Mouse (Mus musculus) embryonic facial prominence, embryonic 12.5 days (tissue): ENCODE results near the gene Lef1. TPM values are rescaled to one million over a fixed set of nuclear protein-coding genes. Genes with fewer than 3 reads are reported as not detected.

Experiments used
- ATAC-seq: fragments of 200-750 bp; cut with Nextera tagmentation; 2 replicates; pipeline ENCODE4 v1.8.0; 2017; ENCODE audit not compliant: insufficient number of reproducible peaks, insufficient read depth, low FRiP score, low TSS enrichment
- H3K27ac ChIP-seq: fragments of 300-500 bp; sonication (generic); 2 replicates; pipeline ENCODE4 v1.5.1; 2016; ENCODE audit warnings: mild to moderate bottlenecking
- H3K27me3 ChIP-seq: fragments of 300-500 bp; sonication (generic); 2 replicates; pipeline ENCODE4 v1.6.1; 2016; ENCODE audit warnings: mild to moderate bottlenecking, moderate library complexity
- H3K36me3 ChIP-seq: fragments of 300-500 bp; sonication (generic); 2 replicates; pipeline ENCODE4 v1.6.1; 2016; ENCODE audit warnings: mild to moderate bottlenecking
- H3K4me1 ChIP-seq: fragments of 300-500 bp; sonication (generic); 2 replicates; pipeline ENCODE4 v1.6.1; 2016
- H3K4me2 ChIP-seq: fragments of 300-500 bp; sonication (generic); replicated peaks from 2 replicates; pipeline ENCODE4 v1.6.1; 2016; ENCODE audit warnings: mild to moderate bottlenecking, moderate library complexity
- H3K4me3 ChIP-seq: fragments of 300-500 bp; sonication (generic); 2 replicates; pipeline ENCODE4 v1.5.1; 2016; ENCODE audit warnings: mild to moderate bottlenecking
- H3K9ac ChIP-seq: fragments of 300-500 bp; sonication (generic); 2 replicates; pipeline ENCODE4 v1.6.1; 2016; ENCODE audit warnings: mild to moderate bottlenecking, moderate library complexity
- H3K9me3 ChIP-seq: fragments of 300-500 bp; sonication (generic); 2 replicates; pipeline ENCODE4 v1.6.1; 2016; ENCODE audit warnings: mild to moderate bottlenecking, moderate library complexity
- WGBS: fragments of 180-500 bp; shearing (Covaris S2); methylation state at CpG from one replicate; pipeline ENCODE4 v1.1.7; 2016; 5-methylcytosine and 5-hydroxymethylcytosine counted together
- polyA plus RNA-seq: library from polyadenylated mRNA; unstranded; fragments of >200 nt; fragmentation: Nextera tagmentation; extraction: Ambion mirVana; gene quantifications from 2 replicates; pipeline ENCODE4 v1.2.1, GENCODE M21; 2016

Lef1 gene
- polyA plus RNA-seq, 1 experiment from 2014 or later = 107 TPM

GRCm38 (mm10) chr3:131237785-131238633, 127.7 kb downstream of the Lef1 start:
- no peaks in the 10 kb centered on the region for H3K9me3 ChIP-seq
- H3K4me2 ChIP-seq = no peak overlapping the region
- WGBS = 62% methylated on average over 19 of the region's 19 CpGs
- H3K4me1 ChIP-seq = peaks cover 5% of the 10 kb centered on the region; the same call in 1 of the 2 replicates
- H3K4me3 ChIP-seq = no peak overlapping the region
- H3K27ac ChIP-seq = no peak overlapping the region
- no peaks in the 10 kb centered on the region for H3K27me3 ChIP-seq
- peaks cover 22% of the 10 kb centered on the region for H3K36me3 ChIP-seq
- ATAC-seq = peak; percentile 67; the same call in 1 of the 2 replicates
- no peak overlapping the region for H3K9ac ChIP-seq

DNA sequence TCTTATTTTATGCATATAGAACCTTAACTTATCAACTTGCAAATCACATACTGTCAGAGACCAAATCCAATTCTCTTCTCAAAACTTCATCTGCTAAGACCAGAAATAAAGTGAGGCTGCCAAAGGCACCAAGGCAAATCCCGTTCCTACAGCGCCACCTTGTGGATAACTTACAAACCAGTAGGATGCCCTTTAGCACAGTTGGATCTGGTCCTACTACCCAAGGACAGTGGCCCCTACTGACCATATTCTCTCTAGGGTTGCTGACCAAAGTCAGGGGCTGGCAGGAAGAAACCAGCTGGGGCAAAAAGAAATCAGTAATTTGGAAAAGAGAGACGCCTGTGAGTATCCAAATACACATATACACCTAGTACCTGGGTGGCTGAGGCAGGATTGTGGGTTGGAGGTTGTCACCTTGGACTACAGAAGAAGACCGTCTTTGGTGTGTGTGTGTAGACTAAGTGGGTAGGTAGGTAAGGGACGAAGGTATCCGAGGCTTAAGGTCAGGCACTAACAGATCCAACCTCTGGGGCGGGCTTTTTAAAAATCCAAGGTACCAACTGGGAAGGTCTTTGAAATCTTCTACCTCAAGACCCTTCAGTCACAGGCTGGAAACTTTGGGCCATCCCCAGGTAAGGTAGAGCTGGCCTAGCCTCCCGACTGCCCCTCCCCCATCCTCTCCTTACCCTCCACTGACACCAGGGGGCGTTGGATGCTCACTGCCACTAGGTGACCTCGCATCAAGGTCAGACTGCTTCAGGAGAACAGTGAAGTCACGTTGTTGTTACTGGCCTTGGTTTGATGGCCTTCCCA, 135.7 kb downstream of the Lef1 start:
- no peak overlapping the region for H3K4me2 ChIP-seq
- 58% methylated on average over 11 of the region's 11 CpGs for WGBS
- no peak for ATAC-seq
- H3K9me3 ChIP-seq = no peaks in the 10 kb centered on the region
- no peak overlapping the region for H3K27ac ChIP-seq
- H3K27me3 ChIP-seq = no peaks in the 10 kb centered on the region
- peaks cover 40% of the 10 kb centered on the region for H3K36me3 ChIP-seq
- H3K4me1 ChIP-seq = 0 out of 2 replicates have a peak, but pooled peaks cover 3% of the 10 kb centered on the region
- H3K9ac ChIP-seq = no peak overlapping the region
- H3K4me3 ChIP-seq = no peak overlapping the region

DNA sequence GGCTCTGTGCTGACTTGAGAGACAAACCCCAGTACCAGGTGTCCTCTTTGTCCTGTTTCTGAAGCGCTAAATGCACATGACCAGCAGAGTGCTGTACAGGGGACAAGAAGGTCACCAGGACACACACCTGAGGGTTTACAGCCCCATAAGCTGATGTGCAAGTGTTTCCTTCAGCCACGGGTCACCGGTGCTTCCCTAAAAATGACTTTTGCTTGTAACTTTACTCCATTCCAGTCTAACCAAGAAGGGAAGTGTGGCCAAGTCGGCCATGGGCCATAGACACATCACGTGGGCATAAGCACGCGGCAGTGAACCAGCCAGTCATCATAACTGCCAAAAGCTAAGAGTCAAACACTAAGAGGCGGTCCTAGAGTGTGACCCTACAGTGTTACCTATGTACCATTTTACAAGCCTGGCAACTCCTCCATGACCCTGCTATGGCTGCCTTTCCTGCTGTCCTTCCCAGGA, 136.3 kb downstream of the Lef1 start:
- no peak for ATAC-seq
- H3K36me3 ChIP-seq = peaks cover 35% of the 10 kb centered on the region
- WGBS = 92% methylated on average over 8 of the region's 8 CpGs
- no peak overlapping the region for H3K9ac ChIP-seq
- H3K27ac ChIP-seq = no peak overlapping the region
- no peak overlapping the region for H3K4me3 ChIP-seq
- H3K9me3 ChIP-seq = no peaks in the 10 kb centered on the region
- H3K4me2 ChIP-seq = no peak overlapping the region
- H3K27me3 ChIP-seq = no peaks in the 10 kb centered on the region
- 0 out of 2 replicates have a peak, but pooled peaks cover 3% of the 10 kb centered on the region for H3K4me1 ChIP-seq

DNA sequence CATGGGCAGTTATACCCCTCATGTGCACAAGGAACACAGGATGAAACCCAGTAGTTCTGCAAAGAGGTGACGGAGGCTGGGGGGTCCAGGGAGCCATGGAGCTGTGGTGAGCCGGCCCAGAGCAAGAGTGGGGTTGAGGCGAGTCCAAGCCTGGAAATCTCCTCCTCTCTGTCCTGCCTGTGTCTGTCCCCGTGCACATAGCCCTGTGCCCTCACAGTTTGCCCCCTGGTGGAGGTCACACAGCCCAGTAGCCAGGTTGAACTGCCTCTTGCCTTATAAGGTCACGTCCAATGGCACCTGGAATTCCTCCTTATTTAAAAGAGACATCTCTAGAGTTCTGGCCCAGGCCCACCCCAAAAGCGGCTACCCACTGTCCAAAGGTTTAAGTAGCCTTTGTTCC, 137.2 kb downstream of the Lef1 start:
- H3K9me3 ChIP-seq = no peaks in the 10 kb centered on the region
- no peak overlapping the region for H3K4me3 ChIP-seq
- H3K9ac ChIP-seq = no peak overlapping the region
- no peak overlapping the region for H3K4me2 ChIP-seq
- no peaks in the 10 kb centered on the region for H3K27me3 ChIP-seq
- 83% methylated on average over 6 of the region's 6 CpGs for WGBS
- H3K27ac ChIP-seq = no peak overlapping the region
- H3K4me1 ChIP-seq = 0 out of 2 replicates have a peak, but pooled peaks cover 3% of the 10 kb centered on the region
- H3K36me3 ChIP-seq = peaks cover 35% of the 10 kb centered on the region
- ATAC-seq = no peak

DNA sequence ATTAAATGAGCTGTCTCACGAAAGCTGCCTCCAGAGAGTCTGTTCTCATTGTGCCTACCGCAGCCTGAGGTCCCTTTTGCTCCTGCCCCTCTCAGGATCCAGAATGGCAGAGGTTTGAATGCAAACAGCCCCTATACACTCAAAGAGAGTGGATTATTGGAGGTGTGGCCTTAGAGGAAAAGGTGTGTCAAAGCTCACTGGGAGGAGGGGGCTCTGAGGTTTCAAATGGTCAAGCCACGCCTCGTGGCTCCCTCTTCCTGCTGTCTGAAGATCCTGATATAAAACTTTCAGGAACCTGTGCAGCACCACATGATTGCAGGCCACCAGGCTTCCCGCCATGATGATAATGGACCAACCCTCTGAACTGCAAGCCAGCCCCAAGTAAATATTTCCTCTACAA, 137.6 kb downstream of the Lef1 start:
- H3K9ac ChIP-seq = no peak overlapping the region
- H3K4me2 ChIP-seq = no peak overlapping the region
- no peak overlapping the region for H3K27ac ChIP-seq
- 85% methylated on average over 5 of the region's 5 CpGs for WGBS
- H3K9me3 ChIP-seq = no peaks in the 10 kb centered on the region
- 0 out of 2 replicates have a peak, but pooled peaks cover 3% of the 10 kb centered on the region for H3K4me1 ChIP-seq
- no peak overlapping the region for H3K4me3 ChIP-seq
- H3K27me3 ChIP-seq = no peaks in the 10 kb centered on the region
- peaks cover 35% of the 10 kb centered on the region for H3K36me3 ChIP-seq
- ATAC-seq = no peak

DNA sequence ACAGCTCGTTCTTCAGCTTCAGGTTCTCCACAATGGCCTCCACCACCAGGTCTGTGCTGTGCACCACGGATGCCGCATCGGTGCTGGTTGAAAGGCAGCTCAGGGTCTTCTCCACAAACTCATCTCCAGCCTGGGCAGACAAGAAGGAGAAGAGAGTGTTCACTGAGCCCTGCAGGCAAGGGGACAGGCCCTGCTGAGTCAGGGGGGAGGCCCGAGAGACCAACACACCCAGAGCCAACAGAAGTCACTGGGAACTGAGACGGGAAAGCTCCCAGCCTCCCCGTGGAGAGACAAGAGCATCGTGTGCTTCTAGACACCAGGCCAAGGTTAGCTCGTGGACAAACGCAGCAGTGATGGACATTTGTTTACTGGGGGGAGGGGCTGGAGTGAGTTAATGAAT, 138.2 kb downstream of the Lef1 start:
- H3K9ac ChIP-seq = no peak overlapping the region
- H3K27me3 ChIP-seq = no peaks in the 10 kb centered on the region
- H3K4me1 ChIP-seq = 0 out of 2 replicates have a peak, but pooled peaks cover 3% of the 10 kb centered on the region
- 85% methylated on average over 10 of the region's 10 CpGs for WGBS
- H3K36me3 ChIP-seq = peaks cover 35% of the 10 kb centered on the region
- no peak overlapping the region for H3K4me2 ChIP-seq
- ATAC-seq = no peak
- no peak overlapping the region for H3K27ac ChIP-seq
- no peak overlapping the region for H3K4me3 ChIP-seq
- no peaks in the 10 kb centered on the region for H3K9me3 ChIP-seq

- Histone ChIP-seq H3K4me2 (no peak overlapping the region), H3K9me3 (no peaks in the 10 kb centered on the region), H3K36me3 (peaks cover 28% of the 10 kb centered on the region), H3K4me1 (no peaks in the 10 kb centered on the region), H3K4me3 (no peak overlapping the region), H3K9ac (no peak overlapping the region), H3K27ac (no peak overlapping the region), H3K27me3 (no peaks in the 10 kb centered on the region)
- ATAC-seq = no peak
- WGBS = 90% methylated on average over 2 of the region's 2 CpGs
Observed at GRCm38 (mm10) chr3:131250283-131250682, 140.0 kb downstream of the Lef1 start.

- H3K36me3 ChIP-seq = peaks cover 28% of the 10 kb centered on the region
- H3K4me3 ChIP-seq = no peak overlapping the region
- 87% methylated on average over 13 of the region's 13 CpGs for WGBS
- no peaks in the 10 kb centered on the region for H3K9me3 ChIP-seq
- no peak overlapping the region for H3K4me2 ChIP-seq
- H3K27ac ChIP-seq = no peak overlapping the region
- no peaks in the 10 kb centered on the region for H3K27me3 ChIP-seq
- H3K9ac ChIP-seq = no peak overlapping the region
- no peaks in the 10 kb centered on the region for H3K4me1 ChIP-seq
- ATAC-seq = no peak
Observed at GRCm38 (mm10) chr3:131250978-131251377, 140.7 kb downstream of the Lef1 start.

DNA sequence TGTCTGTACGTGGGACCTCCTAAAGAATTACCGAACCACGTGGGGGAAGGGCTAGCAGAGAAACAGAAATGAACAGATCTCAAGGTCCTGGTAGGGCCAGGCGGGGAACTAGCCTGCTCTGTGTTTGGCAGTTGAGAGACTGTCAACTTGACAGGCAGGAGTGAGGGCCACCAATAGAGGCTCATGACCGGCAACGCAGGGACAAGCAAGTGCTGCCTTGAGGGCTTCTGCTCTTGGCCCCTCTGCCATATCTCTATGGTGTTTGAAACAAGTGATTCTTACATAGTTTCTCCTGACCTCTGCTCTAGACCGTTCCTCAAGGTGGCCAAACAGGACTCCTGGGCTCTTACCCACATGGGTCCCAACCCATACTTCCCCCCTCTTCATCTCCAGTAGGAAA, 141.3 kb downstream of the Lef1 start:
- H3K36me3 ChIP-seq = peaks cover 28% of the 10 kb centered on the region
- H3K9me3 ChIP-seq = no peaks in the 10 kb centered on the region
- H3K4me1 ChIP-seq = no peaks in the 10 kb centered on the region
- H3K27me3 ChIP-seq = no peaks in the 10 kb centered on the region
- H3K9ac ChIP-seq = no peak overlapping the region
- H3K27ac ChIP-seq = no peak overlapping the region
- ATAC-seq = no peak
- no peak overlapping the region for H3K4me2 ChIP-seq
- WGBS = 89% methylated on average over 7 of the region's 7 CpGs
- no peak overlapping the region for H3K4me3 ChIP-seq

DNA sequence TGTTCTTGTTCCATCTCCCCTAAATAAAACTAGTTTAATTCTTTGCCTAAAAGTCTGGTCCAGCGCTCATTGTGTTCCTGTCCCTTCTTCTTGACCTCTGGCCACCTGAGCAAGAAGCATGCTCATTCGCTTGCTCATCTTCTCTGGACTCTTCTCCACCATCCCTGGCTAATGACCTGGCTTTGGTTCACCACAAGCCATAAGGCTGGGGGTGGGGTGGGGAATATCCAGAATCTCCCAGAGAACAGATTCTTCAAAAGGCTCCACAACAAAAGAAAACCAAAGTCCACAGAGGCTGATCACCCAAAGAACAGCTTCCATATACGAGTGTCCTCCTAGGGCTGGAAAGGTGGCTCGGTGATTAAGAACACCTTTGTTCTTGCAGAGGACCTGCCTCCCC, 144.7 kb downstream of the Lef1 start:
- no peak overlapping the region for H3K4me3 ChIP-seq
- no peak overlapping the region for H3K27ac ChIP-seq
- WGBS = 97% methylated on average over 4 of the region's 4 CpGs
- no peaks in the 10 kb centered on the region for H3K4me1 ChIP-seq
- peaks cover 5% of the 10 kb centered on the region; the same call in 1 of the 2 replicates for H3K36me3 ChIP-seq
- no peaks in the 10 kb centered on the region for H3K9me3 ChIP-seq
- H3K9ac ChIP-seq = no peak overlapping the region
- H3K27me3 ChIP-seq = no peaks in the 10 kb centered on the region
- no peak overlapping the region for H3K4me2 ChIP-seq
- no peak for ATAC-seq

- H3K27me3 ChIP-seq = no peaks in the 10 kb centered on the region
- no peaks in the 10 kb centered on the region for H3K9me3 ChIP-seq
- peaks cover 5% of the 10 kb centered on the region; the same call in 1 of the 2 replicates for H3K36me3 ChIP-seq
- H3K27ac ChIP-seq = no peak overlapping the region
- no peaks in the 10 kb centered on the region for H3K4me1 ChIP-seq
- no peak overlapping the region for H3K4me2 ChIP-seq
- no peak overlapping the region for H3K4me3 ChIP-seq
- H3K9ac ChIP-seq = no peak overlapping the region
- 93% methylated on average over 3 of the region's 3 CpGs for WGBS
- ATAC-seq = no peak
Observed at GRCm38 (mm10) chr3:131255399-131255981, 145.2 kb downstream of the Lef1 start.
